Mouse (Mus musculus) small intestine, adult 2 months (tissue): ENCODE results near the gene Lpcat1.

ENCODE experiments used
- CTCF ChIP-seq: fragments of 200-500 bp; IDR thresholded peaks from 2 replicates; pipeline ENCODE4 v1.5.1; 2012; ENCODE audit warnings: low read depth, mild to moderate bottlenecking, control low read depth, inconsistent platforms, low read length, moderate library complexity, mixed read lengths; ENCODE audit not compliant: insufficient replicate concordance, insufficient read length; ENCODE audit errors: extremely low read depth
- POLR2A ChIP-seq: fragments of 200-500 bp; IDR thresholded peaks from 2 replicates; pipeline ENCODE4 v1.6.1; 2012; ENCODE audit warnings: low read depth, mild to moderate bottlenecking, control low read depth, inconsistent platforms, low read length, moderate library complexity

GRCm38 (mm10) chr13:73493183-73493582 is 26.2 kb downstream of the Lpcat1 start:
- TF ChIP-seq POLR2A (no peak), CTCF (no peak)
